Mouse (Mus musculus): ENCODE data around the gene Dnah8. TPM values are rescaled to one million over a fixed set of nuclear protein-coding genes. Genes with fewer than 3 reads are reported as not detected.

Gene Dnah8
- polyA plus RNA-seq, 1 experiment from 2014 or later: 0.76 TPM

- DNase-seq (ENCODE audit: low spot score): no peak
- Histone ChIP-seq H3K27me3 (ENCODE audit: control insufficient read depth, insufficient read depth, low read length) (no peaks in the 10 kb centered on the region), H3K4me3 (ENCODE audit: low read depth, low read length) (no peak overlapping the region), H3K36me3 (ENCODE audit: control insufficient read depth, insufficient read depth, low read length) (no peaks in the 10 kb centered on the region; the same call in 1 of the 2 replicates), H3K4me2 (ENCODE audit: low read depth, low read length, severe bottlenecking) (no peak overlapping the region), H3K27ac (ENCODE audit: low read depth, low read length) (no peak overlapping the region), H3K4me1 (replicated peaks; ENCODE audit: control insufficient read depth, insufficient read depth, low read length) (peaks cover 3% of the 10 kb centered on the region; the same call in 1 of the 2 replicates), H3K9ac (ENCODE audit: low read length) (no peak overlapping the region), H3K9me3 (ENCODE audit: control insufficient read depth, low read length) (no peaks in the 10 kb centered on the region)
- WGBS: 96% methylated on average over 5 of the region's 5 CpGs
- no peak for ATAC-seq (replicated peaks; ENCODE audit: low FRiP score)
Measured at GRCm38 (mm10) chr17:30605001-30605400, 19.2 kb upstream of the Dnah8 start.

DNA sequence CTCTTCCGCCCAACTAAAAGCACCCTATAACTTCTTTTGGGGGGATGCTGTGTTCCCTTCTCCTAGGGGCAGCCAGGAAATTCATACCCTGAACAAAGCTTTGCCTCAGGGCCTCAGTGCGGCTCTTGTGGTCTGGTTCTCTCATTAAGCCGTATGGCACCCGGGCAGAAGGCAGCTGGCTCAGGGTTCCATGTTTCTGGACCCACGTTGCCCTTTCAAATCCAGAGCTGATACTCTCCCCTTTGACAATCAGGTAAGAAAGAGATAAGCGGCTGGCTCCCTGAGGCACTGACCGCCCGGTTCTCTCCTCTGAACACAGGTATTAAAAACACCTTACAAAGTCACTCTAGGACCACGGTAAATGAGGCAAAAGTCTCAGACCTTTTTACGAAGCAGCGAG, 17.9 kb upstream of the Dnah8 start:
- Histone ChIP-seq H3K4me2 (ENCODE audit: low read depth, low read length, severe bottlenecking) (no peak overlapping the region), H3K4me3 (ENCODE audit: low read depth, low read length) (no peak overlapping the region), H3K9me3 (ENCODE audit: control insufficient read depth, low read length) (no peaks in the 10 kb centered on the region), H3K4me1 (replicated peaks; ENCODE audit: control insufficient read depth, insufficient read depth, low read length) (peaks cover 3% of the 10 kb centered on the region; the same call in 1 of the 2 replicates), H3K27me3 (ENCODE audit: control insufficient read depth, insufficient read depth, low read length) (no peaks in the 10 kb centered on the region), H3K9ac (ENCODE audit: low read length) (no peak overlapping the region), H3K36me3 (ENCODE audit: control insufficient read depth, insufficient read depth, low read length) (no peaks in the 10 kb centered on the region; the same call in 1 of the 2 replicates), H3K27ac (ENCODE audit: low read depth, low read length) (no peak overlapping the region)
- ATAC-seq (replicated peaks; ENCODE audit: low FRiP score) (no peak), DNase-seq (ENCODE audit: low spot score) (no peak)
- WGBS: 90% methylated on average over 11 of the region's 11 CpGs

DNA sequence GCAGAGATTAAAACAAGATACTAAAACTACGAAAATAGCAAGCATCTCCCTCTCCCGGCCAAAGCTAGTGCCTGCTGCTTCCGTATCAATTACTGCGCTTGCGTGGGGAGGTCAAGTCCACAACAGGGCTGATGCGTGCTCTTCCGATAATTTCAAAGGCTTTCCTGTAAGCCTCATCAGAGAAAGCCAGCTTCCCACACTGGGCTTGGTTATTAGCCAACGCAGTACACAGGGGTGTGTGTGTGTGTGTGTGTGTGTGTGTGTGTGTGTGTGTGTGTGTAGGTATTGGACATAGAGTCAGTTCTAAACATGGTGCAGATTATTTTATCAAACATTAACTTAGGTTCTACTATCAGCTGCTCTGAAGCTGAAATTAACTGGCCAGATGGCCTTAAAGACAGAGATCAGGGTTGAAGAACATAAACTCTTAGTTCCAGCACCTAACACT, 17.5 kb upstream of the Dnah8 start:
- Histone ChIP-seq H3K4me3 (ENCODE audit: low read depth, low read length) (no peak overlapping the region), H3K27ac (ENCODE audit: low read depth, low read length) (no peak overlapping the region), H3K27me3 (ENCODE audit: control insufficient read depth, insufficient read depth, low read length) (no peaks in the 10 kb centered on the region), H3K36me3 (ENCODE audit: control insufficient read depth, insufficient read depth, low read length) (no peaks in the 10 kb centered on the region; the same call in 1 of the 2 replicates), H3K9ac (ENCODE audit: low read length) (no peak overlapping the region), H3K9me3 (ENCODE audit: control insufficient read depth, low read length) (no peaks in the 10 kb centered on the region), H3K4me2 (ENCODE audit: low read depth, low read length, severe bottlenecking) (no peak overlapping the region), H3K4me1 (replicated peaks; ENCODE audit: control insufficient read depth, insufficient read depth, low read length) (peaks cover 8% of the 10 kb centered on the region; the same call in 1 of the 2 replicates)
- ATAC-seq (replicated peaks; ENCODE audit: low FRiP score) (no peak), DNase-seq (ENCODE audit: low spot score) (no peak)
- 92% methylated on average over 8 of the region's 8 CpGs for WGBS

- H3K4me1 ChIP-seq (replicated peaks; ENCODE audit: control insufficient read depth, insufficient read depth, low read length): peaks cover 8% of the 10 kb centered on the region; the same call in 1 of the 2 replicates
- no peaks in the 10 kb centered on the region; the same call in 1 of the 2 replicates for H3K36me3 ChIP-seq (ENCODE audit: control insufficient read depth, insufficient read depth, low read length)
- H3K9me3 ChIP-seq (ENCODE audit: control insufficient read depth, low read length): no peaks in the 10 kb centered on the region
- H3K4me2 ChIP-seq (ENCODE audit: low read depth, low read length, severe bottlenecking): no peak overlapping the region
- ATAC-seq (replicated peaks; ENCODE audit: low FRiP score) (no peak), DNase-seq (ENCODE audit: low spot score) (no peak)
- peak overlapping the region; percentile 26; the same call in 1 of the 2 replicates for H3K27ac ChIP-seq (ENCODE audit: low read depth, low read length)
- no peaks in the 10 kb centered on the region for H3K27me3 ChIP-seq (ENCODE audit: control insufficient read depth, insufficient read depth, low read length)
- no peak overlapping the region for H3K9ac ChIP-seq (ENCODE audit: low read length)
- WGBS: 90% methylated on average over 7 of the region's 7 CpGs
- H3K4me3 ChIP-seq (ENCODE audit: low read depth, low read length): no peak overlapping the region
Measured at GRCm38 (mm10) chr17:30607330-30607729, 16.8 kb upstream of the Dnah8 start.

DNA sequence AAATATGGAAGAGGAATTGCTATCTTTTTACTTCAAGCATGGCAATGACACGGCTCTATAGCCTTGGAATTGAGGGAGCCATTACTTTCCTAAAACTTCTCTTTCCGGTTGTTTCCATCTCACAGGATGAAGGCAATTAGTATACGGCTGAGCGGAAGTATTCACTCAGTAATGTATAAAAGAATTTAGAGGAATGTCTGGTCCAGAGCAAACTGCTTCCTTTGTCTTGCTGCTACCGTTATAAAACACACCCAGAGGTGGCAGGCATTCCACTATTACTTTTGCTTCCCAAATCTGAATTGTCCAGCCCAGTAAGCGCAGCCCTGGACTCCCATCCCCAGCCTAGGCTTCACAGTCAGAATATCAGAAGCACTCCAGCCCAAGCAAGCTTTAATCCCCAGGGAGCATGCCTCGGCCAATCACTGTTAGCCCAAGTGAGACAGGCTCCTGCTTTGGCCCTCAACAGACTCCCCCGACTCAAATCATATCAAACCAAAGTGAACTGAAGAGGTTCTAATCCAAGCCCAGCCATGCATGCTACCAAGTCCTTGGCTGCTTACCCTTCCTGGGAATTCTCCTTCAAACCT, 16.2 kb upstream of the Dnah8 start:
- Histone ChIP-seq H3K4me1 (replicated peaks; ENCODE audit: control insufficient read depth, insufficient read depth, low read length) (peaks cover 8% of the 10 kb centered on the region; the same call in 1 of the 2 replicates), H3K27me3 (ENCODE audit: control insufficient read depth, insufficient read depth, low read length) (no peaks in the 10 kb centered on the region), H3K9me3 (ENCODE audit: control insufficient read depth, low read length) (no peaks in the 10 kb centered on the region), H3K36me3 (ENCODE audit: control insufficient read depth, insufficient read depth, low read length) (no peaks in the 10 kb centered on the region; the same call in 1 of the 2 replicates), H3K9ac (ENCODE audit: low read length) (no peak overlapping the region), H3K27ac (ENCODE audit: low read depth, low read length) (peak overlapping the region; percentile 26), H3K4me3 (ENCODE audit: low read depth, low read length) (no peak overlapping the region), H3K4me2 (ENCODE audit: low read depth, low read length, severe bottlenecking) (no peak overlapping the region)
- DNase-seq (ENCODE audit: low spot score) (no peak), ATAC-seq (replicated peaks; ENCODE audit: low FRiP score) (no peak)
- 39% methylated on average over 8 of the region's 8 CpGs for WGBS

DNA sequence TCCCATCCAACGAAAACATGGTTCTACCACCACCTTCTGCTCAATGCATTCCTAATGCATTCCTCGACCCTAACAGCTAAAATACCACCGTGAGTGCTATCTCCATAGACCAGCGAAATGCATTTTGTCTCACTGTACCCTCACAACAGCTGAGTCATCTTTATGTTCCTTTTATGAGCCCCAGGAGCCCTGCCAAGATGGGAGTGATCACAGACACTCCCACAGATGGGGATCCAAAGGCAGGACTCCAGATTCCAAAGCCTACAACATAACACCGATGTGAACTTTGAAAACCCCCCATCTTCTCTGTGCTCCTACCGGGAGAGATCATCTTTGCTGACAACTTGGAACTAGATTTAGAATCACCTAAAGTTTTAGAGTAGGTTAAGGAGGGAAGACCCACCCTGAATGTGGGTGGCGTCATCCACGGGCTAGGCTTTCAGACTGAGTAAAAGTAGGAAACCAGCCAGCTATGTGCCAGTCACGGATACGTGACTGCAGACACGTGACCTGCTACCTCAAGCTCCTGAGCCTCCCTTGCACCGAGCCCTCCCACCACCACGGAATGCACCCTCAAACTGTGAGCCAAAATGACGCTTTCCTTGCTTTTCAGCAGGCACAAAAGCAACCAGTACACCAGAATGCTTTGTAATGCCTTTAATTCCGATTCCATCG, 14.7 kb upstream of the Dnah8 start:
- no peak overlapping the region for H3K4me2 ChIP-seq (ENCODE audit: low read depth, low read length, severe bottlenecking)
- no peak overlapping the region for H3K9ac ChIP-seq (ENCODE audit: low read length)
- H3K27me3 ChIP-seq (ENCODE audit: control insufficient read depth, insufficient read depth, low read length): no peaks in the 10 kb centered on the region
- no peak for DNase-seq (ENCODE audit: low spot score)
- ATAC-seq (replicated peaks; ENCODE audit: low FRiP score): no peak
- H3K9me3 ChIP-seq (ENCODE audit: control insufficient read depth, low read length): no peaks in the 10 kb centered on the region
- H3K36me3 ChIP-seq (ENCODE audit: control insufficient read depth, insufficient read depth, low read length): no peaks in the 10 kb centered on the region
- no peak overlapping the region for H3K4me3 ChIP-seq (ENCODE audit: low read depth, low read length)
- H3K4me1 ChIP-seq (replicated peaks; ENCODE audit: control insufficient read depth, insufficient read depth, low read length): peaks cover 8% of the 10 kb centered on the region; the same call in 1 of the 2 replicates
- WGBS: 92% methylated on average over 16 of the region's 16 CpGs
- H3K27ac ChIP-seq (ENCODE audit: low read depth, low read length): no peak overlapping the region

DNA sequence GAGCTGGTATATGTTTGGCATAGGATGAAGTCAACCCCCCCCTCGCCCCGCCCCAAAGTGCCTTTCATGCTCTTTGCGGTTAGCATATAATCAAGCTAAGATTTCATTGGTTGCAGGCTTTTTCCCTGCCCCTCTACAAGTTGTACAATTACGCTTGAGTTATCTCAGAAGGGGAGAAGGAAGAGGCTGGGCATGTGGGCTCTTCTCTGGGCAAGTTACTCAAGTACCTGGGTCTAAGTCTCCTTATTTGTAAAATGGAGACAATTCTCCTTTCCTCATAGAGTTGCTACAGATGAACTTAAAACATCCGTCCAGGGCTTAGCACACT, 14.2 kb upstream of the Dnah8 start:
- Histone ChIP-seq H3K4me1 (replicated peaks; ENCODE audit: control insufficient read depth, insufficient read depth, low read length) (peaks cover 8% of the 10 kb centered on the region; the same call in 1 of the 2 replicates), H3K27ac (ENCODE audit: low read depth, low read length) (no peak overlapping the region), H3K27me3 (ENCODE audit: control insufficient read depth, insufficient read depth, low read length) (no peaks in the 10 kb centered on the region), H3K9me3 (ENCODE audit: control insufficient read depth, low read length) (no peaks in the 10 kb centered on the region), H3K36me3 (ENCODE audit: control insufficient read depth, insufficient read depth, low read length) (no peaks in the 10 kb centered on the region), H3K4me3 (ENCODE audit: low read depth, low read length) (no peak overlapping the region), H3K4me2 (ENCODE audit: low read depth, low read length, severe bottlenecking) (no peak overlapping the region), H3K9ac (ENCODE audit: low read length) (no peak overlapping the region)
- DNase-seq (ENCODE audit: low spot score) (no peak), ATAC-seq (replicated peaks; ENCODE audit: low FRiP score) (no peak)
- 96% methylated on average over 5 of the region's 5 CpGs for WGBS

- Histone ChIP-seq H3K4me2 (ENCODE audit: low read depth, low read length, severe bottlenecking) (no peak overlapping the region), H3K27me3 (ENCODE audit: control insufficient read depth, insufficient read depth, low read length) (no peaks in the 10 kb centered on the region), H3K36me3 (ENCODE audit: control insufficient read depth, insufficient read depth, low read length) (no peaks in the 10 kb centered on the region), H3K9me3 (ENCODE audit: control insufficient read depth, low read length) (no peaks in the 10 kb centered on the region), H3K4me1 (replicated peaks; ENCODE audit: control insufficient read depth, insufficient read depth, low read length) (peaks cover 8% of the 10 kb centered on the region; the same call in 1 of the 2 replicates), H3K4me3 (ENCODE audit: low read depth, low read length) (no peak overlapping the region), H3K9ac (ENCODE audit: low read length) (no peak overlapping the region), H3K27ac (ENCODE audit: low read depth, low read length) (no peak overlapping the region)
- DNase-seq (ENCODE audit: low spot score) (no peak), ATAC-seq (replicated peaks; ENCODE audit: low FRiP score) (no peak)
- WGBS: 51% methylated on average over 1 of the region's 1 CpGs
Measured at GRCm38 (mm10) chr17:30610739-30611138, 13.4 kb upstream of the Dnah8 start.

Measured in forebrain, embryonic 11.5 days (tissue).